Mouse (Mus musculus): ENCODE measurements around the gene Pex10. TPM values are rescaled to one million over a fixed set of nuclear protein-coding genes. Genes with fewer than 3 reads are reported as not detected.

Pex10 gene
- 8.0 and 8.6 TPM in 2 replicates for polyA plus RNA-seq (2012; rRNA removed)

DNA sequence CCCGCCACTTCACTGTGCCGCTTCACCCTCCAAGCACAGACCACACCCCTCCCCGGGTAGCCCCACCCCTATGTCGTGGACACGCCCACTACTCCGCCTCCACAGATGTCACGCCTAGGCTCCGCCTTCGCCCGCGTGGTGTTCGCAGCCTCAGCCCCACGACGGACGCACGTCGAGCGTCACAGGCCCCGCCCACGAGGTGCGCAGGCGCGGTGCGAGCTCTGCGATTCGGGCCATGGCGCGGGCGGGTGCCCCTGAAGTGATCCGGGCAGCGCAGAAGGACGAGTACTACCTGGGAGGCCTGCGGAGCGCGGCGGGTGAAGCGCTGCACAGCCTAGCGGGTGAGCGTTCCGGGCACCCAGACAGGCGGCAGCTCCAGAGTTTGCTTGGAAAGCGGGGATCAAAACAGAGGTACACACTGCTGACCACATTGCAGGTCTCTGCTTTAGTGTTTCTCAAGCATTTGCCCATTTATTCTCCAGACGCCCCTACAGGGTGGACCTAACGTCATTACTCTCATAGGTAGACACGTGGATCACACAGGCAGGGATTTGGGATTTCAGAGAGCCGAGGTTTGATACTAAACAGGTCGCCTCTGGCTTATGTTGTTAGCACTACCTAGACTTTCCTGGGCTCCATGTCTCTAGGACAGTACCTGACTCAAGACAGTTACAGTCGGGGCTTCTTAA lies at the start of gene Pex10:
TSS of gene Pex10 (plus strand) at position 183 of the 689 bp plus-strand sequence.

DNA sequence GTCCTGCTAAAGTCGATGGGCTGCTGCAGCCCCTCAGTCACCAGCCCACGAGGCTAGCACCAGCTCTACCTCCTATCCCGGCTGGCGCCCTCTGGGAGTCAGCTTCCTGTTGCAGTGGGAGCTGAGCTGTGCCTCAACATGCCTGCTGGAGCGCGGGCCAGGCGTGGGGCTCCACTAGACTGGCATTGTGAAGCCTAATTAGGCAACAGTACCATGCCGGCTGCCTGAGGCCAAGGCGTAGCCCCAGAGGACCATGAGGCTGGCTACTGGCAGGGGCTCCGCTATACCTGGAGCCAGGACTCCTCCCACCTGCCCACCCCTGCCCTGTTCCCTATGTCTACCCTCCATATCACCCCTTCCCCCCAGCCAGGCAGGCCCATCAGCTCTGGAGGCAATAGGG lies 10.1 kb upstream of the Pex10 start, which contains the start of gene Plch2:
TSS of gene Plch2 (minus strand) at position 61 of the 400 bp plus-strand sequence.

DNA sequence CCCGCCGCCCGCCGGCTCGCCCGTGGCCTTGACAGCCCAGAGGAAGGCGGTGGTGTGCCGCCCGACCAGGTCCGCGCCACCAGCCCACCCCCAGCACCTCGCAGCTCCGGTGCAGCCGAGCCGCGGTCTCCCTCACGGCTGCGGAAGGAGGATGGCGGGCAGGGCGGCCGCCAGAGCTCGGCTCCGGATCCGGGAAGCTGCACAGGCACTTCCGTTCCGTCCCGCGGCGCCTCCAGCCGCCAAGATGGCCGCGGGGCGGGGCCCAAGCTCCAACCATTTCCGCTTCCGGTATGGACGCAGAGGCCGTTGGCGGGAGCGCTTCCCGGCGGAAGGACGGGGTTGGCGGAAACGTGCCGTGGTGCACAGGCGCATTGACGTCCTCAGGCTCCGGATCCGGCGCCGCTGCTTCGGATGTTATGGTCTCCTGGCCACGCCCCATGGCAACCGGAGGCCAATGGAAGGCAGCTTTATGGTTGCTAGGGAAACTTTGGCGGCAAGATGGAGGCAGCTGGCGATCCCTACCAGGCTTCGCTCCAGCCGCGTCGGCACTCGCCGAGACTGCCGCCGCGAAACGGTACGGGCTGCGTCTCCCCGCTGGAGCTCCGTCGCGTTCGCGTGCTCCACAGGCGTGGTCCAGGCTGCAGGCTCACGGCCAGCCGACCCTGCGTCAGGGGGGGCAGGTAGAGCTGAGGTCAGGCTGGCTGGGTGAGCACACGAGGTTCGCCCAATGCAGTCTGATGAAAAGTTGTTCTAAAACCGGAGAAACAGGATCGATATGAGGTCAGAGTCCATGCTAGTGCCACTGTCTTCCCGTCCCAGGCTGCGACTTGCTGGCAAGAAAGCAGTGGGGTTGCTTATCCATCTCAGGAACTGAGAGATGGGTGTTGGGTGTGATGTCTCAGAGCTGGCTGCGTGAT lies 19.6 kb downstream of the Pex10 start, which contains the start of the genes Rer1 and Morn1:
TSS of gene Rer1 (minus strand) at position 275 of the 917 bp plus-strand sequence.
TSS of gene Morn1 (plus strand) at position 470 of the 917 bp plus-strand sequence.

Other genes starting within 250 kb of the Pex10 start
- not detected in 2 replicates for gene Ttc34, start 229.6 kb upstream of the Pex10 start, polyA plus RNA-seq (2012; rRNA removed)
- 0.90 and 1.1 TPM in 2 replicates for gene Mmel1, start 197.4 kb upstream of the Pex10 start, polyA plus RNA-seq (2012; rRNA removed)
- 5.9 and 6.3 TPM in 2 replicates for gene Fam213b, start 167.9 kb upstream of the Pex10 start, polyA plus RNA-seq (2012; rRNA removed)
- 67.9 and 70.6 TPM in 2 replicates for gene Tnfrsf14, start 138.5 kb upstream of the Pex10 start, polyA plus RNA-seq (2012; rRNA removed)
- gene Hes5, start 106.1 kb upstream of the Pex10 start, polyA plus RNA-seq (2012; rRNA removed): 0.08 and 0.31 TPM in 2 replicates
- gene Pank4, start 102.9 kb upstream of the Pex10 start, polyA plus RNA-seq (2012; rRNA removed): 22.7 and 25.5 TPM in 2 replicates
- gene Plch2, start 10.2 kb upstream of the Pex10 start, polyA plus RNA-seq (2012; rRNA removed): 0.06 and 0.07 TPM in 2 replicates
- gene Rer1, start 19.4 kb downstream of the Pex10 start, polyA plus RNA-seq (2012; rRNA removed): 66.9 and 67.5 TPM in 2 replicates
- 2.4 and 2.6 TPM in 2 replicates for gene Morn1, start 19.6 kb downstream of the Pex10 start, polyA plus RNA-seq (2012; rRNA removed)
- gene Ski, start 155.6 kb downstream of the Pex10 start, polyA plus RNA-seq (2012; rRNA removed): 5.6 and 7.3 TPM in 2 replicates
- 16.1 and 16.8 TPM in 2 replicates for gene Faap20, start 182.8 kb downstream of the Pex10 start, polyA plus RNA-seq (2012; rRNA removed)

All from liver, embryonic 18 days (tissue).